Mouse (Mus musculus) granulocyte monocyte progenitor cell, adult 5-6 weeks (primary cell): Measurements from ENCODE around the gene Mzf1. TPM values are rescaled to one million over a fixed set of nuclear protein-coding genes. Genes with fewer than 3 reads are reported as not detected.

Source experiments
- ATAC-seq: replicated peaks from 2 replicates; pipeline ENCODE4 v1.8.0; 2016; ENCODE audit warnings: mild to moderate bottlenecking, moderate TSS enrichment, inconsistent platforms; ENCODE audit not compliant: poor library complexity, severe bottlenecking
- total RNA-seq, 2 experiments: library from RNA; stranded (forward) in 1 of 2; stranded (reverse) in 1 of 2; fragments of 200-712, 200-1000 nt in 1 of 2; fragments of >200 nt in 1 of 2; fragmentation: Nextera tagmentation in 1 of 2; gene quantifications; 2 replicates each; pipeline ENCODE4 v1.2.3; 2014 to 2017

Gene Mzf1
- total RNA-seq, 2 experiments from 2014 or later, result 0.43 to 0.57 TPM

DNA sequence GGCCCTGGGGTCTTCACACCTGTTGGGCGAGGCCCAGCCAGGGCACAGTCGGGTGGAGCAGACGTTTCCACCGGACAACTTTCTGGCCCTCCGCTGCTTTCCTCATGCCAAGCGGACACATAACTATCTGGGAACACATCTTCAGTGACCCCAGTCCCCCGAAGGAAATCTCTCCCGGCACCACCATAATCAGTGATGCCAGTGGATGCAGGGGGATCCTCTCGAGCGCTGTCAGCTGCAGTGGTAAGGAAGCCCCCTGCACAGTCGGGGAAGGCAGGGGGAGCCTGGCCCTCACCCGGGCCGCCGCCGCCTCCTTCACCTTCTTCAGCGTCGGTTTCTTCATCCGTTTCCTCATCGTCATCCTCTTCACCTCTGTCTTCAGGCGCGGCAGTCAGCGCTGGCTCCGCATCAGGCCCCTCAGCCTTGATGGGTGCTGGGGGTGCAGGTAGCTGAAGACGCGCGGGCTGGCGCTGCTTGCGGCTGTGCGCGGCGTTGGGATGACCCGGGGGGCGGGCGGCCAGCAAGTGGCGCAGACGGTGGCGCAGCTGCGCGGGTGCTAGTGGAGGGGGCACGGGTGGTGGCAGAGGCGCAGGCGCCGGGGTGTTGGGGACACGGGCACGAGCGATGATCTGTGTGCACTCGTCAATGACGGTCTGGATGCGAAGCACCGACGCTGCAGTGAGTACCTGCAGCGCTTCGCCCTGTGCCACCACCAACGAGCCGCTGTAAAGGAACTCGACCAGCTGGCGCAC lies 47.0 kb downstream of the Mzf1 start:
- ATAC-seq, result no peak

DNA sequence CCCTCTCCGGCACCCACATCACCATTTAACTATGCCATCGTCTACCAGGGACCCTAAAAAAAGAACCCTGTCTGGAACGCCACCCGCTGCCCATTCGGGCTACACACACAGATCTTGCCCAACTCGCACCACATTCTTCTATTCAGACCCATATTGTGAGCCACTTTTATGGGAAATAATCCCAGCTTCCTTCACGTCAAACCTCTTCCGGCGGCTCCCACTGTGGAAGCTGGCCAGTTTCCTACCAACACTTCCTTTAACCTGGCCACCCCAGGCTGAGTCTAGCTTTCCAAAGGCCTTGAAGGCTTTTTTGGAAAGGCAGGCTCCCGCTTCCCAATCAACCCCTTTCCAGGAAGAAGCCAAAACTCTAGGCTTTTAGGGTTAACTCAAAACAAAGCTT lies 48.0 kb downstream of the Mzf1 start:
- no peak for ATAC-seq

DNA sequence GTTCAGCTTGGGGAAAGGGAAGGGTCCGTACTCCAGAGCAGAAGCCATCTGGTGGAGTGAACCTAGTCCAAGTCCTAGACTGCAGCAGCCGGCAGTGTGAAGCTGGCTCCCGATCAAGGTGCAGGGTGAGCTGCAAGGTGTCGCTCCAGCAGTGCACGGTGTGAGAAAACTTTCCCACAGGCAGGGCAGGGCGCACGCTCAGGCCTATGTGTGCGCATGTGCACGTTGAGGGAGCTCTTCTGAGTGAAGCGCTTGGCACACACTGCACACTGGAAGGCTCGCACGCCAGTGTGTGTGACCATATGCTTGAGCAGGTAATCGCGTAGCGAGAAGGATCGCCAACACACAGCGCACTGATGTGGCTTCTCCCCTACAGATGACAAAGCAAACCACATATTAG lies 48.6 kb downstream of the Mzf1 start:
- ATAC-seq, result no peak

DNA sequence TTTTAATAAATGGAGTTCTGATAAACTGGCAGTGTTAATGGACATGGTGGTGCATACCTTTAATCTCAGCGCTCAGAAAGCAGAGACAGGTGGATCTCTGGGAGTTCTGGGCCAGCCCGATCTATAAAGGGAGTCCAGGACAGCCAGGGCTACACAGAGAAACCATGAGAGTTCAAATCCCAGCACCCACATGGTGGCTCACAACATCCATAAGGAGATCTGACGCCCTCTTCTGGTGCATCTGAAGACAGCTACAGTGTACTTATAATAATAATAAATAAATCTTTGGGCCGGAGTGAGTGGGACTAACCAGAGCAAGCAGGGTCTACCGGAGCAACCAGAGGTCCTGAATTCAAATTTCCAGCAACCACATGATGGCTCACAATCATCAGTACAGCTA lies 51.2 kb downstream of the Mzf1 start:
- ATAC-seq, result no peak

DNA sequence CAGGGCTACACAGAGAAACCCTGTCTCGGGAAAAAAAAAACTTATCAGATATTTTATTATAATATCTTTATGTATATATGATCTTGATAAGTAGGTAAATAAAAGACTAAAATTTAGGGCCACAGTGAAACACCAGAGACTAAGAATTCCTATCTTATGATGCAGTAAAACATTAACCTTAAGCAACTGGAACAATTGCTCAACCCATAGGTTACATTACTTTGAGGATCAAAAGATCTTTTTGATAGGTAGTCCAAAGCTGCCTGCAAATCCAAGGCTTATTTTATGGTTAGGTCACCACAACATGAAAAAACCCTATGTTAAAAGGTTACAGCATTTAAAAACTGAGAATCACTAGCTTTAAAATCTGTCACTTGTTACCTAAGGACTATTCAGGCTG lies 53.0 kb downstream of the Mzf1 start:
- no peak for ATAC-seq

DNA sequence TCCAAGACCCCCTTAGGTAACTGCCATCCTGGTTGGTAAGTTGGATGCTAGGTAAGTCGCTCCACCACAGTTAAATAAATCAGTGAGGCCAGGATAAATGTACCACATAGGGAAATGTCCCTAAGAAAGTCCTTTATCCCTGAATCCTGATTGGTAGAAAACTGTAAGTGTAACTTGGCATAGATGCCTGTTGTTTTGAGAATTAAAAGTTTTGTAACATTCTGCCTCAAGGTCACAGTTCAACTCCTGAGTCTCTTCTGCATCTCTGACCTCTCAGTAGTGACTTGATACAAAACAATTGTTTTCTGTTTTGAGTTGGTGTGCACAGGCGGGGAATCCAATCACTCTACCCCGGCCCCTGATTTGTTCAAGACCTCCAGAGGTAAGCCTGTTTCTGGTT lies 55.7 kb downstream of the Mzf1 start, which contains the start of gene Trim28:
Gene Trim28, plus strand, starts transcription at position 264 of the 400 bp plus-strand sequence.
- ATAC-seq, result no peak

DNA sequence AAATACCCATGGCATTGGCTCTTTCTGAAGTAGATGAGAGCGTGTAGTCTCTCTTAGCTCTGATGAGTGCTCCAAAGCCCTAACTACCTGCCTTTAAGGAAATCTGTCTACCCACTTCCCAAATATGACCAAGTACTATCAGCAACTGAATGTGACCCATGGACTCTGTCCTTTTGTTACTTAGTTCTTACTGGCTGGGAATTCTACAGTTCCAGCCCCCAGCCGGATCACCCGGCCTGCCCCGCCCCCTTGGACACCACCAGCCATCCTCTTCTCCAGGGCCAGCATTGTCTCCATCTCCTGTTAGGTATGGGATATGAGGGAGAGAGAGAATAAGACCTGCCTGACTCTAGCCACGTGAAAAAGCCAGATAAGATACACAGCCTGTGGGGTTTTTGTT lies 56.5 kb downstream of the Mzf1 start, which contains the start of gene Slc27a5:
Gene Slc27a5, minus strand, starts transcription at position 140 of the 400 bp plus-strand sequence.
- ATAC-seq, result no peak

DNA sequence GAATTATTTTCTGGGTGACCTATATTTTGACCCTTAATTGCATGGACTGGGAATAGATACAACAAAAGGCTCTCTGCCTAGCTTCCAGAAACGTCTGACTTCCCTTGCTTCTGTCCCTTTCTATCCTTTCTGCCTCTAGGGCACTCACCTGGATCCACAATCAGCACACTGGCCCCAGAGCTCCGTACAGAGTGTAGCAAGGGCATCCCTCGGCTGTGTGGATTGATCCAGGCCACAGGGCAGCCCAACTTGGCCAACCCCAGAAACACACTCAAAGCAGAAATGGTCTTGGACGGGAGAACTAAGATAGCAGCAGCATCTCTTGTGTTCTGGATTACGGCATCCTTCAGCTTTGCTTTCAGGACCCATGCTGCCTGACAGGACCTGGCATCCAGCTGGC lies 57.3 kb downstream of the Mzf1 start:
- ATAC-seq, result no peak

DNA sequence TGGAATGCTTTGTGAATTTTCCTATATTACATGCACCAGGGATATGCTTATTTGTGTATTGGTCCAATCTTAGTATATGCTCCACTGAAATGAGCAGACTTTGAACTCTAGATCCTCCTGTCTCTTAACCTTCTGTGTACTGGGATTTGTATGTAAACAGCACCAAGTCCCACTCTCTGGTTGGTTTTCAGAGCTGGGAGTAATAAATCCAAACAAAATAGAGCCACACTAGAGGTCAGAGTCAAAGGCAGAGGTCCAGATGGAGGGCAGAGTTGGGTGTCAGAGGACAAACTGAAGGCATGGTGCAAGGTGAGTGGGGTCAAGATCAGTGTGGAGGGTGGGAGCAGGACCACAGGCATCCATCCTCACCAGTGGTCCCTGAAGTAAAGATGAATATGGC lies 58.7 kb downstream of the Mzf1 start:
- ATAC-seq, result no peak

DNA sequence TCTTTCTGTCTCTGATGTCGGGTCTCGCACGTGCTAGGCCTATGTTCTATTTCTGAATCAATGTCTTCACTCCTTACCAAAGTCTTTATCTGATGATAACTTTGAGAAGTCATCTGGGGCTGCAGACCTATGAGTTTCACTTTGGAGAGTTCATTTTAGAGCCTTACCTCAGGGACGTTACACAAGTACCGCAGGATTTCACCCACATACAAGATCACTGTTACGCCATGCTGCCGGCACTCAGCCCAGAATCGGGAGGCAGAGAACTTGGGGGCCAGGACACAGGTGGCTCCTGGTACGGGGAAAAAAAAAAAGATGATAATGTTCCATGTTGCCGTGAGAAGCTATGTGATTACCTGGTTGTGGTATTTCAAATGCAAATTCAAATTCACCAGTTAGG lies 61.4 kb downstream of the Mzf1 start:
- ATAC-seq, result no peak

Other genes with a start within 250 kb of the Mzf1 start
- gene Zfp329, start 235.9 kb downstream of the Mzf1 start, total RNA-seq (2014; fragmentation: Nextera tagmentation), result 9.1 and 16.6 TPM in 2 replicates
- 6.7 and 8.3 TPM in 2 replicates for gene Zfp329, start 235.9 kb downstream of the Mzf1 start, total RNA-seq (2017)
- gene Zfp110, start 220.0 kb downstream of the Mzf1 start, total RNA-seq (2014; fragmentation: Nextera tagmentation), result 28.1 and 34.8 TPM in 2 replicates
- gene Zfp110, start 220.0 kb downstream of the Mzf1 start, total RNA-seq (2017), result 38.2 and 45.9 TPM in 2 replicates
- 3.4 and 3.6 TPM in 2 replicates for gene Zfp128, start 173.6 kb downstream of the Mzf1 start, total RNA-seq (2014; fragmentation: Nextera tagmentation)
- gene Zfp128, start 173.6 kb downstream of the Mzf1 start, total RNA-seq (2017), result 2.5 and 3.1 TPM in 2 replicates
- gene Zscan22, start 156.9 kb downstream of the Mzf1 start, total RNA-seq (2014; fragmentation: Nextera tagmentation), result 26.6 and 32.4 TPM in 2 replicates
- 4.8 and 8.1 TPM in 2 replicates for gene Zscan22, start 156.9 kb downstream of the Mzf1 start, total RNA-seq (2017)
- gene Rps5, start 132.5 kb downstream of the Mzf1 start, total RNA-seq (2014; fragmentation: Nextera tagmentation), result 2,621 and 2,837 TPM in 2 replicates
- 1,142 and 1,421 TPM in 2 replicates for gene Rps5, start 132.5 kb downstream of the Mzf1 start, total RNA-seq (2017)
- gene Rnf225, start 127.3 kb downstream of the Mzf1 start, total RNA-seq (2014; fragmentation: Nextera tagmentation), result 0.92 and 0.95 TPM in 2 replicates
- 0.26 and 0.88 TPM in 2 replicates for gene Rnf225, start 127.3 kb downstream of the Mzf1 start, total RNA-seq (2017)
- 5.9 and 8.6 TPM in 2 replicates for gene Zfp324, start 88.9 kb downstream of the Mzf1 start, total RNA-seq (2014; fragmentation: Nextera tagmentation)
- 7.6 and 7.8 TPM in 2 replicates for gene Zfp324, start 88.9 kb downstream of the Mzf1 start, total RNA-seq (2017)
- 5.4 and 9.5 TPM in 2 replicates for gene Zfp446, start 76.9 kb downstream of the Mzf1 start, total RNA-seq (2014; fragmentation: Nextera tagmentation)
- gene Zfp446, start 76.9 kb downstream of the Mzf1 start, total RNA-seq (2017), result 3.0 and 4.0 TPM in 2 replicates
- gene Slc27a5, start 56.6 kb downstream of the Mzf1 start, total RNA-seq (2014; fragmentation: Nextera tagmentation), result not detected in 2 replicates
- gene Slc27a5, start 56.6 kb downstream of the Mzf1 start, total RNA-seq (2017), result not detected in 2 replicates
- 599 and 728 TPM in 2 replicates for gene Trim28, start 55.6 kb downstream of the Mzf1 start, total RNA-seq (2014; fragmentation: Nextera tagmentation)
- gene Trim28, start 55.6 kb downstream of the Mzf1 start, total RNA-seq (2017), result 489 and 493 TPM in 2 replicates
- gene Zbtb45, start 44.7 kb downstream of the Mzf1 start, total RNA-seq (2014; fragmentation: Nextera tagmentation), result 8.5 and 19.8 TPM in 2 replicates
- gene Zbtb45, start 44.7 kb downstream of the Mzf1 start, total RNA-seq (2017), result 4.9 and 11.9 TPM in 2 replicates
- 117 and 163 TPM in 2 replicates for gene Chmp2a, start 20.0 kb downstream of the Mzf1 start, total RNA-seq (2014; fragmentation: Nextera tagmentation)
- 162 and 196 TPM in 2 replicates for gene Chmp2a, start 20.0 kb downstream of the Mzf1 start, total RNA-seq (2017)
- gene Ube2m, start 16.5 kb downstream of the Mzf1 start, total RNA-seq (2014; fragmentation: Nextera tagmentation), result 196 and 197 TPM in 2 replicates
- 126 and 132 TPM in 2 replicates for gene Ube2m, start 16.5 kb downstream of the Mzf1 start, total RNA-seq (2017)
- not detected in 2 replicates for gene Vmn1r85, start 40.4 kb upstream of the Mzf1 start, total RNA-seq (2014; fragmentation: Nextera tagmentation)
- not detected in 2 replicates for gene Vmn1r85, start 40.4 kb upstream of the Mzf1 start, total RNA-seq (2017)
- gene Vmn1r86, start 65.2 kb upstream of the Mzf1 start, total RNA-seq (2014; fragmentation: Nextera tagmentation), result not detected in 2 replicates
- not detected in 2 replicates for gene Vmn1r86, start 65.2 kb upstream of the Mzf1 start, total RNA-seq (2017)
- not detected in 2 replicates for gene Vmn1r87, start 85.4 kb upstream of the Mzf1 start, total RNA-seq (2014; fragmentation: Nextera tagmentation)
- gene Vmn1r87, start 85.4 kb upstream of the Mzf1 start, total RNA-seq (2017), result not detected in 2 replicates
- 0.26 TPM in 1 of 2 replicates, not detected in the other for gene Vmn1r88, start 104.8 kb upstream of the Mzf1 start, total RNA-seq (2014; fragmentation: Nextera tagmentation)
- gene Vmn1r88, start 104.8 kb upstream of the Mzf1 start, total RNA-seq (2017), result not detected in 2 replicates
- gene Vmn1r89, start 158.3 kb upstream of the Mzf1 start, total RNA-seq (2014; fragmentation: Nextera tagmentation), result not detected in 2 replicates
- gene Vmn1r89, start 158.3 kb upstream of the Mzf1 start, total RNA-seq (2017), result not detected in 2 replicates
- 152 and 196 TPM in 2 replicates for gene Lig1, start 222.5 kb upstream of the Mzf1 start, total RNA-seq (2014; fragmentation: Nextera tagmentation)
- gene Lig1, start 222.5 kb upstream of the Mzf1 start, total RNA-seq (2017), result 70.0 and 89.5 TPM in 2 replicates
- gene Zswim9, start 224.0 kb upstream of the Mzf1 start, total RNA-seq (2014; fragmentation: Nextera tagmentation), result 3.4 and 5.8 TPM in 2 replicates
- gene Zswim9, start 224.0 kb upstream of the Mzf1 start, total RNA-seq (2017), result 1.9 and 3.8 TPM in 2 replicates